Mouse (Mus musculus) B cell, adult (primary cell): ENCODE results near the gene Polr3gl. TPM values are rescaled to one million over a fixed set of nuclear protein-coding genes. Genes with fewer than 3 reads are reported as not detected.

Experiments used
- total RNA-seq: library from RNA; stranded (reverse); gene quantifications from 4 replicates; pipeline ENCODE4 v1.2.4, GENCODE M21; 2023; ENCODE audit not compliant: inconsistent age

Polr3gl gene
- 29.5 to 38.6 TPM (median 30.7 TPM) in 4 replicates for total RNA-seq

DNA sequence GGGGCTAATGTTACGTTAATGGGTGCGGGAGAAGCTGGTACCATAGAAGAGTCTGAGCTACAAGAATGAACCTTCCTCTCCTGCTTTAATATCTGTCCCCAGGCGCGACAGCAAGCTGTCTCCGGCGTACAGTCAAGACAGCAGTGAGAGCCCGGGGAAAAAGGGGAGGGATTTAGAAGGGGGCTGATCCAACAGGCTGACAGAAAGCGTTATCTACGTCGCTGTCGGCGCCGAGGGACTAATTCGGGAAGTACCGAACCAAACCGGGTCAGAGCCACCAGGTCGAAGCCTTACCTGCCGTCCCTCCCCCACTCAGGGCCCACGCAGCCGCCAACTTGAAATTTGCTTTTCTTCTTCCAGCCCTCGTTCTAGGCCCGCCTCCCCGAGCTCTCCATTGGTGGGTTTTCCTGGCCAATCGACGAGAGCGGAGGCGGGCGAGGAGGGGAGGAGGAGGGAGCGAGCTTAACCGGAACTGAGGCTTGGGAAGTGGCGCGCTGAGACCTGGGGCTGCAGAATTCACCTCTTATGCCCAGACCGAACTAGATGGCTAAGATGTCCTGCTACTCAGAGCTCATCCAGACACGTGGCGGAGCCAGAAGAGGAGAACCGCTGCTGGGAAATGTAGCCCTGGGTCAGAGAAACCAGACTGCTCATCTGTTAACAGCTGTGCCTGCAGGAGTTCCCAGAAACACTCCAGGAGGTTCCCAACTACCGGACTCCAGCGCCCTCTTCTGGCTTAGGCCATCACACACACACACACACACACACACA, at the start of gene Polr3gl:
Gene Polr3gl, minus strand, starts transcription at position 392 of the 771 bp plus-strand sequence.

DNA sequence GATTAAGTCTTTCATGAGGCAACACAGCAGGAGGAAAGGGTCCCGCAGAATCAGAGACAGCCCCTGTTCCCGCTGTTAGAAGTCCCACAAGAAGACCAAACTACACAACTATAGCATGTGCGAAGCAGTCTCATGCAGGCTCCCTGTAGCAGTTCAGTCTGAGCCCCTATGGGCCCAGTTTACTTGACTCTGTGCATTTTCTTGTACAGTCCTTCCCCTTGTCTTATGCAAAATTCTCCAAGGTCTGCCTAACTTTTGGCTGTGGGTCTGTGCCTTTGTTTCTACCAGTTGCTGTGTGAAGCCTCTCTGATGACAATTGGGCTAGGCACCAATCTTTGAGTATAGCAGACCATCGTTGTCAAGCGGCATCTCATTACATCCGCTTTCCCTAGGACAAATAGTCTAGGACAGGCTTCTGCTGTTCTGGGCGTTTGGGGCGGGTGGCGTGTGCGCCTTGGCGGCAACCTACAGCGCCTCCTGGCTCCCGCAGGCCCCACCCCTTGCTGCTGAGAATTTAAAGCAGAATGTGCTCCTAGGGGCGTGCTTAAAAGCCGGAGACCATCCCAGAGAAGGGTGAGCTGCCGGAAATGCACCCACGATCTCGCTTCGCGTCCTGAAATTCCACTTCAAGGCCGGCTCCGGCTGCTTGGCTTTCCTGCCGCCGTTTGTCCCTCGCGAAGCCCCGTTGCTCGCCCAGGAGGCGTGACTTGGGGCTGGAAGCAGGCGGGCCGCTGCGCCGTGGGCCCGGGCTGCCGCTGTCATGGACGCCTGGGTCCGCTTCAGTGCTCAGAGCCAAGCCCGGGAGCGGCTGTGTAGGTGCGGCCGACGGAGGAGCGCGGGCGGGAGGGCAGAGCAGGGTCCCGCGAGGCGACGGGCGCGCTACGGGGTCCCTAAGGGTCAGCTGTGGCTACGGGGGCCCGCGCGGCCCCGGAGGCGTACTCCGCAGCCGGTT, 41.2 kb upstream of the Polr3gl start, which contains the start of the genes Pex11b and Gm42957:
Gene Pex11b, plus strand, starts transcription at position 449 of the 952 bp plus-strand sequence.
Gene Gm42957, plus strand, starts transcription at position 547 of the 952 bp plus-strand sequence.

DNA sequence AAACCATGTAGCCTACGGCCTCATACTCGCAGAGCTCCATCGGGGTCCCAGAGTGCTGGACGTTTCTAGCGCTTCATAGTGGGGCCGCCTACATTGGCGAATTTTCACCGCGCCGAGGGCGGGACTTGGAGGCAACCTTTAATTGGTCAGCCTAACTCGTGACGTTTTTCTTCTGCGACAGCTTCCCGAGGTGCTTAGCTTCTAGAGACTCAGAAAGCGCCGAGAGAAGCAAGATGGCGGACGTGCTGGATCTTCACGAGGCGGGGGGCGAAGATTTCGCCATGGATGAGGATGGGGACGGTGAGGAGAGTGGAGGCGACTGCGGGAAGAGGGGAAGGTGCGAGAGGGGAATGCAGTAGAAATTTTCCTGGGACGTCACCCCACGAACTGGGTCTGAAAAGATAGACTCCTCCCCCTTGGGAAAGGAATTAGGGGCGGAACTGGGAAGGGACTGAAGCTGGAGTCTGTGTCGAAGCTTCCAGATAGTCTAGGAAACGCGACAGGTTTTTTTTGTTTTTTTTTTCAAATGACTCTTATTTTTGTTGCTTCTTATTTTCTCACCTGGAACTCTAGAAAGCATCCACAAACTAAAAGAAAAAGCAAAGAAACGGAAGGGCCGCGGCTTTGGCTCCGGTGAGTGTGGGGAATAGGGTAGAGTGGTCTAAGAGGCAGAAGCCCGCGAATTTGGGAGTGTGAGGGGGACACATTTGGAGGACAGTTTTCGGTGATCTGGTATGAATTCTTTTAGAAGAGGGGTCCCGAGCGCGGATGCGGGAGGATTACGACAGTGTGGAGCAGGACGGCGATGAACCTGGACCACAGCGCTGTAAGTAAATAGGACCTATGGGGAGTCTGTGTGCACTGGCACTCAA, 36.0 kb upstream of the Polr3gl start, which contains the start of gene Rbm8a:
Gene Rbm8a, plus strand, starts transcription at position 205 of the 872 bp plus-strand sequence.

DNA sequence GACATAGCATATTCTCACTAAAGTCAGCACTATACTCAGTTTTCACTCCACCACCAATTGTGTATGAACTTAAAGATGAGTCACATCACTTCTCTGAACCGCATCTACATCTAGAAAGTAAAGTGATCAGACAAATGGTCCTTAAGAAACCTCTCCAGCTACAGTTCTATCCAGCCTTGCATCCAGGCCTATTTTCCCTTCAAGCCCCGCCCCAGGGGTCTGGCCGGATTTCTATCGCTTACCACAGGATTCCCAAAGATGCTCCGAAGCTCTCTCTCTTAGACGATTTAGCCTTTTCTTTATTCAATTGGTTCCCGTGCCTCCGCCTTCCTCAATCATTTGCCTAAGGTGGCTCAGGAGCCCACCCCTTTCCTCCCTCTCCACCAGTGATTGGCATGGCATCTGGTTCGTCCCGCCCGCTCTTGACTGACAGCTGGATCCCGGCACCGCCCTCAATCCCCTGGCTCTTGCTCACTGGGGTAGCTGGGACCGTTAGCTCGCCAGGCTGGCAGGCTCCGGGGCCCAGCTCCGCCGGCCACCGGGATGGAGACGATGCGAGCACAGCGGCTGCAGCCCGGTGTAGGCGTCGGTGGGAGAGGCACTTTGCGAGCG, 6.8 kb upstream of the Polr3gl start, which contains the start of gene Lix1l:
Gene Lix1l, plus strand, starts transcription at position 511 of the 612 bp plus-strand sequence.

GRCm38 (mm10) chr3:96596228-96596707, 2.3 kb upstream of the Polr3gl start, which contains the start of gene Ankrd34a:
Ankrd34a (plus strand) TSS chr3:96596636.

GRCm38 (mm10) chr3:96576690-96577541, 17.1 kb downstream of the Polr3gl start, which contains the start of gene Gm16253:
Gm16253 (plus strand) TSS chr3:96576984.

GRCm38 (mm10) chr3:96557694-96558093, 36.3 kb downstream of the Polr3gl start, which contains the start of gene Txnip:
Txnip (plus strand) TSS chr3:96557957.

Other genes starting within 250 kb of the Polr3gl start
- gene BC107364, start 141.9 kb downstream of the Polr3gl start, total RNA-seq, result not detected in 4 replicates
- gene Hfe2, start 69.0 kb downstream of the Polr3gl start, total RNA-seq, result not detected in 4 replicates
- 694 to 799 TPM (median 724 TPM) in 4 replicates for gene Txnip, start 36.2 kb downstream of the Polr3gl start, total RNA-seq
- gene Gm16253, start 17.2 kb downstream of the Polr3gl start, total RNA-seq, result 1.1 TPM in 1 of 4 replicates, not detected in the others
- gene Ankrd34a, start 2.5 kb upstream of the Polr3gl start, total RNA-seq, result not detected in 4 replicates
- gene Lix1l, start 7.0 kb upstream of the Polr3gl start, total RNA-seq, result 0.32 to 0.42 TPM (median 0.38 TPM) in 4 replicates
- 89.8 to 108 TPM (median 92.8 TPM) in 4 replicates for gene Rbm8a, start 35.8 kb upstream of the Polr3gl start, total RNA-seq
- gene Pex11b, start 41.2 kb upstream of the Polr3gl start, total RNA-seq, result 21.1 to 26.9 TPM (median 23.2 TPM) in 4 replicates
- gene Gm42957, start 41.3 kb upstream of the Polr3gl start, total RNA-seq, result 0.15 TPM in 1 of 4 replicates, not detected in the others
- gene Itga10, start 51.4 kb upstream of the Polr3gl start, total RNA-seq, result 1.7 to 3.0 TPM (median 2.6 TPM) in 4 replicates
- gene Ankrd35, start 76.0 kb upstream of the Polr3gl start, total RNA-seq, result 0.19 TPM in 1 of 4 replicates, not detected in the others
- gene Pias3, start 102.2 kb upstream of the Polr3gl start, total RNA-seq, result 36.7 to 42.8 TPM (median 39.4 TPM) in 4 replicates
- gene Nudt17, start 114.4 kb upstream of the Polr3gl start, total RNA-seq, result 0.67 to 1.3 TPM (median 0.94 TPM) in 4 replicates
- gene Polr3c, start 133.4 kb upstream of the Polr3gl start, total RNA-seq, result 53.3 to 59.5 TPM (median 55.8 TPM) in 4 replicates
- 50.2 to 61.3 TPM (median 53.4 TPM) in 4 replicates for gene Rnf115, start 133.5 kb upstream of the Polr3gl start, total RNA-seq
- not detected in 4 replicates for gene Pdzk1, start 235.1 kb upstream of the Polr3gl start, total RNA-seq
- gene Cd160, start 235.2 kb upstream of the Polr3gl start, total RNA-seq, result 0.99 to 2.1 TPM (median 1.3 TPM) in 4 replicates